Mouse (Mus musculus): ENCODE results near the gene Ldah.

The Ldah gene

DNA sequence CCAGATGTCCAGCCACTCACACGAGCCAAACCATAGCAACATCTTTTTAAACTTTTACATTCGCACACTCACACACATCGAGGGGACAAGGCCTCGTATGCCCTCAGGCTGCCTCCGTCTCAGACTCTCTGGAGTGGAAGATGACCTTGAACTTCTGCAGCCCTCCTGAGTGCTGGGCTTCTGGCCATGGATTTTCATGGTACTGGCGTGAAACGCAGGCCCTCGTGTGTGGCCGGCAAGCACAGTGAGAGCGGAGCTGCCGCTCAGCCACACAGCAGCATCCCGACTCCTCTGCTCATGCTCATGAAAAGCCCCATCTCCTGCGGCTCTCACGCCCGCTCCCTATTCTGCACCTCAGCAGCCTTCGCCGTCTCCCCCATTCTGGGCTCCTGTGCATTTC is 103.1 kb downstream of the Ldah start:
- in situ Hi-C loops (cut with MseI, MboI): no loop called here

DNA sequence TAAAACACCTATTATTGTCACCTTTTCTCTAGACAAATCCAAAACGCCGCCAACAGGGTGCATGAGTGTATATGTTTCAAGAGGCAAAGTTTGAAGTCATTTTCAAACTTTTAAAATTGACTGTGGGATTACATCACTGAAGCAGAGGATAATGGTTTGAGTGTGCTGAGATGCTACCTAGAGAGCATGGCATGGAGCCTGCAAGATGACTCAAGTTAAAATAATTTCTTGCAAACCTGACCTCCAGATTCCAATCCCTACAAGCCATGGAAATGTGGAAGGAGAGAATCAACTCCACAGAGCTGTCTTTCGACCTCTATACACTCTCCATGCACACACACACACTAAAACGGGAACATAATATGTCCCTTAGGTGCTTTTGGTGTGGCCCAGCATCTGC is 104.4 kb downstream of the Ldah start:
- in situ Hi-C loops (cut with MseI, MboI): no loop called here

GRCm38 (mm10) chr12:8313270-8313771 is 105.4 kb downstream of the Ldah start, which contains the start of gene Hs1bp3:
Hs1bp3 (plus strand) TSS chr12:8313432.
- in situ Hi-C loops (cut with MseI, MboI): no loop called here

DNA sequence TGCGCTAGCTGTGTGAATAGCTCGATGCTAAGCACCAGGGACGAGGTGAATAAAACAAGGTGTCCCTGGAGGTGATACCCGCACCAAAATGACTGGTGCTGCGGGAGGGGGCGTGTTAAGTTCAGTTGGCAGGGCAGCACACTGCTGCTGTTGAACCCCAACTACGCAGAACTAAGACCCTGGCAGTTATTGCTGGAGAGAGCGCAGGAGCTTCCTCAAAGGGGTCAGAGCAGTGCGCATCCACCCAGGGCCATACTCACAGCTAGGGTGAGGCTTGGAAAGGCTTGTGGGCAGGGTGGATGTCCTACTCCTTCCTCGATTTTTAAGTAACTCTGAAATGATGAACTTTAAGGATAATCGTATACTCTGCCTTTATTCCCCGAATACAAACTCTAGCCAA is 105.9 kb downstream of the Ldah start:
- in situ Hi-C loops (cut with MseI, MboI): no loop called here

DNA sequence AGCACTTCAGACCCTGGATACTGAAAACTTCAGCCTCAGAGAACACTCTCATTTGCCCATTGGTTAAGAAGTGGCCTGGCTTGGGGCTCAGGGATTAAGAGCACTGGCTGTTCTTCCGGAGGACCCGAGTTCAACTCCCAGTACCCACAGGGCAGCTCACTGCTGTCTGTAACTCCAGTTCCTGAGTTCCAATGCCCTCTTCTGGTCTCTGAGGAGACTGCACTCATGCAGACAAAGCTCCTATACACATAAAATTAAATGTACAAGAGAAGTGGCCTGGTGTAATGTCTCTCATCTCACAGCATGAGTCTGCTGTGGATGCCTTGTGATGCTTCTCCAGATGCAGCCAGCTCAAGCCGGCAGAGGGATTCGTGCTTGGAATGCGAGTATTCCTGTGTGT is 108.6 kb downstream of the Ldah start:
- in situ Hi-C loops (cut with MseI, MboI): no loop called here

DNA sequence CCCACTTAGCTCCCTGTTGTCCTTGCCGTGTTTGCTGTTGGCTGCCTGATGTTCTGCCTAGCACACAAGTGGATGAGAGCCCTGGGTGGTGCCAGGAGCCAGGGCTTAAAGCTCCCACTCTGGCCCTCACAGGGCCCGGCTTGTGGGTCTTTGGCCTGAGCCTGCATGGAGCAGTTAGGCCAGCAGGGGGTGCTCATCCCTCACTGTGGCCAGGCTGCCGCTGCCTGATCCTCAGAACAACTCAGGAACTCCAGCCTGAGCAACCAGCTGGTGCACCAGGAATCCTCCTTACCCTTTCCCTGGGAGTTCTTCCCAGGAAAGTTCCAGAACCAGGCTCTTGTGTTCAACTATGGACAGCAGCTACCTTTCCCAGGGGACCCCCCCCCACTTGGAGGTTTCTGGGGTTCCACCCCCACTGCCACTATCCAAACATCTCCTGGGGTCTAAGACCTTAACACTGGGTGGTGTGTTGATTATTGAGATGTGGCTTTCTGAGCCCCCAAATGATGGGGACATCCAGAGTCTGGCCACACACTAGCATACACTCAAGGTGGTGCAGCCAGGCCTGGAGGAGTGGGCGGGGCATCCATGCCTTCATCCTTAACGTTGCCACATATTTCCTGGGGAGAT is 112.3 kb downstream of the Ldah start:
- in situ Hi-C loops (cut with MseI, MboI): loop anchor here (5.0 kb wide), 1 partner anchor 182 kb away; the partner anchor contains the start of gene Rhob (in 2 of the 2)

DNA sequence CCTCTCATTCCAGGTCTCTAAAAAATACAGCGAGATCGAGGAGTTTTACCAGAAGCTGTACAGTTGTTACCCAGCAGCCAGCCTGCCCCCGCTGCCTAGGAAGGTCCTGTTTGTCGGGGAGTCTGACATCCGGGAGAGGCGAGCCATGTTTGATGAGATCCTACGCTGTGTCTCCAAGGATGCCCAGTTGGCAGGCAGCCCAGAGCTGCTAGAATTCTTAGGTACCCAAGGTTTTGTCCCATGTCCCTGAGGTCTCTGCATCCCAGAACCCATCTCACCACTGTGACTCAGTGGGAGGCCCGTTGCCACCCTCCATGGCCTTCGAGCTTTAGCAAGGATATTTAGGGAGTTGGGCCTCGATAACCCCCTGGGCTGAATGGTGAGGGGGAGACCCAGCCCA is 113.6 kb downstream of the Ldah start:
- in situ Hi-C loops (cut with MseI, MboI): loop anchor here (5.0 kb wide), 1 partner anchor 181 kb away; the partner anchor contains the start of gene Rhob (in 2 of the 2)

DNA sequence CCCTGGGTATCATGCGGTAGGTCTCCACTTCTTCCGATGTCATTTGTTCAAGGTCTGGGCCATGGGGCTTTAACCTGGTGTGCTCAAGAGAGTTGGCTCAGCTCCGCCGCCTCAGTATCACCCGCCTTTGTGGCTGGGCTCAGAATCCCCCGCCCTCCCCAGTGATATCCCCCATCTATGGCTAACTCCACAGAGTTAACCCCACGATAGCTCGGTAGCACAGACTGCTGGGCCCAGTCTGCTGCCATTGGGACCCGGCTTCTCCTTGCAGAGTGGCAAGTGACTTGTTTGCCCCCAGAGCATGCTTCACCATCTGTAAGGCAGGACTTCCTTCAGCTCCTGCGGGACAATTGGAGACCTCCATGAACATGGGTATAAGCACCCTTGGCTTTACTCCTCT is 116.2 kb downstream of the Ldah start:
- in situ Hi-C loops (cut with MseI, MboI): loop anchor here (5.0 kb wide), 1 partner anchor 178 kb away; the partner anchor contains the start of gene Rhob (in 2 of the 2)

- in situ Hi-C loops (cut with MseI, MboI): no loop called here
Observed at GRCm38 (mm10) chr12:8325245-8325942, 117.5 kb downstream of the Ldah start.

DNA sequence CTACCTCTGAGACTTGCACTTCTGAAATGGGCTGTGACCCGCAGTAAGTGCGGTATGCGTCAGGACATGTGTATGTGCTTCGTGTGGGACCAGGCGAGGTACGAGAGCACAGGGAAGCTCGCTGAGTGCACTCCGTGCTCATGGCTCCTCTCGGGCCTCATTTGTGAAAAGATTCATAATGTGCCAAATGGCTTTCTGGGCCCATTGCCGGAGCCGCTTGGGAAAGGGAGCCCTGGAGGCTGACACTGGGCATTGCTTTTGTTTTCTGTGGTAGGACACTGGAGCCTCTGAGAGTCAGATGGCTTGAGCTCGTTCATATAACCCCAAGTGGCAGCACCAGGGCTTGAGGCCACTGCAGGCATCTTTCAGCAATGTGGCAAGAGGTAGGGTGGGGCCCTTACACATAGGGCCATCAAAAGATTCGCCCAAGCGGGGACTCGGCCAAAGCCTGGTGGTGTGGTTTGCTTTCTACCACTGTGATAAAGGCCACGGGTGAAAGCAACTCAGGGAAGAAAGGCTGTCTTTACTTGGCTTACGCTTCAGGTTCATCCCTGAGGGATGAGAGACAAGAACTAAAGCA is 118.1 kb downstream of the Ldah start:
- in situ Hi-C loops (cut with MseI, MboI): no loop called here

DNA sequence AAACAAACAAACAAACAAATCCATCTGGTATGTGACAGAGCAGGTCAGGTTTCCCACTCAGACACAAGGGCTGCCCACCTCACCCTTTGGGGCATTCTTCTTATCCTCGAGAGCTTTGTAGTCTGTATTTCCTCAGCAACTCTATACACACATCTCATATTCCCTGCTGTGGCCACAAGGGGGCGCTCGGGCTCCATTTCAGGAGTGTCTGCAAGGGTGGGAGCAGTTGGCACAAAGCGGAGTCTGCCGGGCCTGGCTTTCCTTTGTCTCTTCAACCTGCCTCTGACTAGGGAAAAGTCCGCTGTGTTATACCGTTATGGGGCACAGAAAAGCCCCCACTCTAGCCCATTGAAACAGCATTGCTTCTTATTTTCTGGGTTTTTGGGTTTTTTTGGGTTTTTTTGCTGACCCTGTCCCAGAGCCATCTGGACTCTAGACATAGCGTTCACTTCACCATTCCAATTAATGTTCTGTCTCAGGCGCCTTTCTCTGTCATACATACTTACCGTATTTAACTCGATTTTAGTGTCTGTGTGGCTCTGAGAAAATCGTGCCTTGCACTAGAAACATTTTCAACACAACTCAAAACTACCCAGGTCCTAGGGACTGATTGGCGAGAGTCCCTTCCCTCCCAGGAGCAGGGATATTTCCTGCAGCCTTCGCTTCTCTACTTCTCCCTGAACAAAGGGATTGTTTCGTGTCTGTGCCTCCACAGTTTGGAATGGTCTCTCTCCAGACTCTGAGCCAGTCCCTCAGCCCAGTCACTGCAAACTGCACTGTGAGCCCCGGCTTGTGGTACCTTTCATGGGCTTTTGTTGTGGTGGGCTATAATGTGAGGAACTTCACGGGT is 119.1 kb downstream of the Ldah start:
- in situ Hi-C loops (cut with MseI, MboI): no loop called here

GRCm38 (mm10) chr12:8327675-8328053 is 119.8 kb downstream of the Ldah start:
- in situ Hi-C loops (cut with MseI, MboI): no loop called here

- in situ Hi-C loops (cut with MseI, MboI): no loop called here
Observed at GRCm38 (mm10) chr12:8329236-8329635, 121.3 kb downstream of the Ldah start.

DNA sequence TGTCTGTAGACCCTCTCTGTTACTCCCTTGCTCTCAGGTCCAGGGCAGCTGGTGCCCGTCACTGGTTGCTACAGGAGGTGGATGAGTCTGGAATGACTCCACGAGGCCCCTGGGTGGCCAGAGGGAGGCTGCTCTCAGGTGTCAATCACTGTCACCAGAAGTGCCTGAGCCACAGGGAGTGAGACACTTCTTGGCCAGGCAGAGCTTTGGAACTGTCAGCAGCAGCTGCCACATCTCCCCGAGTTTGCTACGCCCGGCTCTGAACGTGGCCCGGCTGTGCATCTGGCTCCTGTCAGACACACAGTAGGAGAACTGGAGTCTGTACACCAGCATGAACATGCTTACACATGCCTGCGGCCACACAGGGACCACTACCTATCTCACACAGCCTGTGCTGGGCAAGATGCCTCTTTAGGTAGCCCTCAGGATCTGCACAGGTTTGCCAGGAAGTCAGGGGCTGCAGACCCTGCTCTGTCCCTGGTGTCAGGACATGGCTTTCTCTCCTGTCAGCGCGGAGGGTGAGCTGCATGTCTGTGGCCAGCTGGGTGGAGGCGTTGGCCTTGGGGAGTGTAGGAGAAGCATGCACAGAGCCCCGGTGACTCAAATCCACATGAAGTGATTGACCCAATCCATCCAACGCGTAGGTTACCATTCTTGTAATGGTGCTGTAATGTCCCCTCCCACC is 123.7 kb downstream of the Ldah start:
- in situ Hi-C loops (cut with MseI, MboI): no loop called here

GRCm38 (mm10) chr12:8332174-8332542 is 124.3 kb downstream of the Ldah start:
- in situ Hi-C loops (cut with MseI, MboI): no loop called here

DNA sequence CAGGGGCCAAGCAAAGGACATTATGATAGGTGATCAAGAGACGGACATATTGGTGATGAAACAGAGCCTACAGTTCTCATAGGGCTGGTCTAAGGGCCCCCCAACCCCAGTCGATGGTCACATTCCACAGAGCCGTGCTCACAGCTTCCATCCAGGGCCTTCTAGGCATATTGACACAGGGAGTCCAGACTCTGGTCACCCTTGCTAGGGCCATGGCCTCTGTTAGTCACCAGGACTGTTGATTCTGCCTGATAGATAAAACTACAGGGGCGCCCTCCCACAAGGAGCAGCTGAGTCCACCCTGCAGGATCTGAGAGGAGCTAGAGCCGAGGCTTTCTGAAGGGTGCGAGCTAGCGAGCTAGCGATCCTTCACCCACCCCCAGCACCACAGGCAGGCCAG is 125.7 kb downstream of the Ldah start:
- in situ Hi-C loops (cut with MseI, MboI): no loop called here

GRCm38 (mm10) chr12:8334261-8334660 is 126.4 kb downstream of the Ldah start:
- in situ Hi-C loops (cut with MseI, MboI): no loop called here
